Mouse (Mus musculus) lung, postnatal 36 days (tissue): ENCODE data around the gene Sema3a.
A peak's percentile ranks its signal among the peaks of the same experiment; 100 is the strongest.

ENCODE experiments used
- DNase-seq: peaks from one replicate; pipeline ENCODE4 v3.0.0; 2022; ENCODE audit warnings: mixed read lengths

Gene Sema3a

DNA sequence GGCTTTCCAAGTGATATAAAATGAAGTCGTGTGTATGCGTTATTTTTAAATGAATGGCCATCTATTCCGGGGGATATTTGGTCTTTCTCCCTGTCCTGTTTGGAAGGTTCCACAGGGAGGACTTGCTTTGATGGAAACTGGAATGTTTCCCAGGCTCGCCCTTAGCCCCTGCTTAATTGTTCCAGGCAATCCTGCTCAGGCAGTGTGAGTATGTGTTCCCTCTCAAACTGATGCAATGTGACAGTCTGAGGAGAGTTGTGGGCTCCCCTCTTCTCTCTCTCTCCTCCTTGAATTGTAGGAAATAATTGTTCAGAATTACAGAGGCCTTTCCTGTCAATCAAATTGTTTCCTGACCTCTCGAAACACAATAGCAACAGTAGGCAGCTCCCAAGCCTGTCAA is 202.1 kb downstream of the Sema3a start:
- no peak for DNase-seq

- no peak for DNase-seq
These were observed 206.2 kb downstream of the Sema3a start for GRCm38 (mm10) chr5:13331412-13331811.

- DNase-seq, result no peak
These were observed 212.5 kb downstream of the Sema3a start for GRCm38 (mm10) chr5:13337665-13338064.

DNA sequence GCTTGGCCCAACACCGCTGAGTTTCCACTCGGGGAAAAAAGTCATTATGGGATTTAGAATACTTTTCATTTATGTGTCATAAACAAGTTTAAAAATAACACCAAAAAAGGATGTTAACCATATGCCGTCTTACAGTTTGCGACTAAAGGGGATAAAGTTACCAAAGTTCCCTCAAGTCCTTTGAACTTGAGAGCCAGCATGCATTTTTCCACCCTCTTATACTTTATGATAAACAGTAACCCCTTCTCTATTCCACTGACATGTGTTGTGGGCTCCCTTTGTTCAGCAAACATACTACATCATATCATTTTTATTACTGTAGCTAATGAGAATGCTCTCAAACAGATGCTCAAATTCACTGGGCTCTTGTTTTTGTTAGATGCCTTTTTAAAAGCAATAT is 221.9 kb downstream of the Sema3a start:
- DNase-seq, result no peak

DNA sequence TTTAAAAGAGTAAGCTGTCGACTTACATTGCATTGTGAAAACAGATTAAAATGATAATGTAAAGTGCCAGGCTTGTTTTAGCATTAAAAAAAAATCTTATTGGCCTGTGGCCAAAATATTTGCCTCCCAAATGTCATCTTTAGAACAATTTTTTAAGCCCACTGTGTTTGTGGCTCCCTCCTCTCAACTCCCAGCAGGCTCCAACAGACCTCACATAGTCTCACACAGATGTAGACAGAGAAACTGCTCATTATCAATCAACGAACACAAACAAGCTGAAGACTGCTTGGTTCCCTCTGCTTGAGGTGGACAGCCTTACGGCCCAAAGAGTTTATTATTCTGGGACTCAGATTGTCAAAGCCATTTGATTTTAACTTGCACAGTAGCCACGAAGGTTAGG is 226.4 kb downstream of the Sema3a start:
- DNase-seq, result no peak

DNA sequence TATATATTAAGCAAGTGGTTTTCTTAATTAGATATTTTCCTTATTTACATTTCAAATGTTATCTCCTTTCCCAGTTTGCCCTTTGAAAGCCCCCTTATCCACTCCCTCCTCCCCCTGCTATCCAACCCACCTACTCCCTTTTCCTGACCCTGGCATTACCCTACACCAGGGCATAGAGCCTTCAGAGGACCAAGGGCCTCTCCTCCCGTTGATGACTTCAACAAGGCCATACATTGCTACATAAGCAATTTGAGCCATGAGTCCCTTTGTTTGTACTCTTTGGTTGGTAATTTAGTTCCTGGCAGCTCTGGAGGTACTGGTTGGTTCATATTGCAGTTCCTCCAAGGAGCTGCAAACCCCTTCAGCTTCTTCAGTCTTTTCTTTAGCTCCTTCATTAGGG is 227.8 kb downstream of the Sema3a start:
- DNase-seq, result no peak

DNA sequence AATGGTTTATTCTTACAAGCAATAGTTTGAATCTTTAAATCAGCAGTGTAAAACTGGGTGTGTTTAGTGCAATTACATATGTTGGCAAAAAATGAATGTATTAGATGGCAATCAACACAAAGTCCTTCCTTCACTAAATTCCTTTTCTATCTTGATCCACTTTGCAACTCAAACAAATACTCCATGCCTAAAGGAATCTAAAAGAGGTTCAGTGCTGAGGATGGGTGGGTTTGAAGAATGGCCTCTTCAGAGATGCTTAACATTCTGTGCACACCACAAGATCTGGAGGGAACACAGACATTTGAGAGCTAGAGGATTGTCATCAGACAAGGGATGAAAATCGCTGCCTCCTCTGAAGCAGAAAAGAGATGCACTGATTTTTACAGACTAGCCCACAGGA is 228.3 kb downstream of the Sema3a start:
- DNase-seq, result peak; percentile 23

GRCm38 (mm10) chr5:13354913-13355312 is 229.7 kb downstream of the Sema3a start:
- DNase-seq, result no peak

- no peak for DNase-seq
These were observed 233.6 kb downstream of the Sema3a start for GRCm38 (mm10) chr5:13358770-13359169.

- no peak for DNase-seq
These were observed 235.5 kb downstream of the Sema3a start for GRCm38 (mm10) chr5:13360711-13361110.

GRCm38 (mm10) chr5:13365108-13365507 is 239.9 kb downstream of the Sema3a start:
- no peak for DNase-seq

DNA sequence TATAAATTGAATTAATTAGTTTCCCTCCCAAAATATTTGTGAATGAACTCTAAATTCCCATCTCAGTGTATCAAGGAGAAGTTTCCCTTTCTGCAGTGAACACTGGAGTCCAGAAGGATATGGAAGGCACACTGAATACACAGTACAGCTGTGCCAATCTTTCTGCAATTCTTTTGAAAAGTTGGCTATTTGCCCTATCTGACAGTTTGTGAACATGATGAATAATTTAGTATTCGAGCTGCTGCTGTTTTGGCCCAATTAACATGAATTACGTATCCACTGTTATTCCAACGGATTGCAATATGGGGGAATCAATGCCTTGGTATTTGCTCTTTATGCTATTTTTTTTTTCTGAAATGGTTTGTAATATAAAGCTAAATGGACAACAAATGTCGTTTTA is 254.0 kb downstream of the Sema3a start:
- DNase-seq, result no peak

- DNase-seq, result no peak
These were observed 258.8 kb downstream of the Sema3a start for GRCm38 (mm10) chr5:13384047-13384446.

DNA sequence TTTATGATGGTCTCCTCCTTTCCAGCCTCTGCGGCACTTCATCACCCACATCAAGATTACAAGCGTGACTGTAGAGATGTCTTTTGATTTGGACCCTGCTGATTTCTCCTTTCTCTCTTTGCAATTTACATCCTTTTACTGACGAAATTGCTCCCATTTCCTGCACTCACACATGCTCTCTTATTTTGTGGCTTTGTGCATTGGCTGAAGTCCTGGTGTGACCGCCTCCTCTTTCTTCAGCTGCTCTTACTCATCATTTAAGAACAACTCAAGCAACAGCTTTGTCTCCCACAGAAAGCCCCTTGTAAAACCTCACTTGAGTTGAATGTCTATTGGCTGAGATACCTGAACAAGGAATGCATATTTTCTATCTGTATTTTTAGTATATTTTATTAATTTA is 259.5 kb downstream of the Sema3a start:
- DNase-seq, result no peak

GRCm38 (mm10) chr5:13386603-13387002 is 261.4 kb downstream of the Sema3a start:
- DNase-seq, result no peak

DNA sequence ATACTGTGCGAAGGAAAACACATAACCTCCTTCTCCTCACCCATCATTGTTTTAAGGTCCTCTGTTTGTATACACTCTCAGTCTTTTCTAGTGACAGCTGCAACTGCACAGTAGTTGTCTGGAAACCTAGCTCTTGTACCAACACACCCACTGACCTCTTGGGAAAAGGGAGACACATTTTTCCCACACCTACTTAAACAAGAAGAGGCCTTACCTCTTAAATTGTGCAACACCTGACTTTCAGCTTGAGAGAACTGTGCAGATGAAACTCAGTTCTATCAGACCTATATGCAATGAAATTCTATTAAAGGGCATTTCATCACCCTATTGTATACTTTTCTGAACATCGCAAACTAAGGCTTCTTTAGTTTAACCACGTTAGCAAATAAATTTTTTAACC is 262.5 kb downstream of the Sema3a start:
- peak; percentile 30 for DNase-seq

- DNase-seq, result no peak
These were observed 264.8 kb downstream of the Sema3a start for GRCm38 (mm10) chr5:13389995-13390394.

GRCm38 (mm10) chr5:13405432-13405831 is 280.2 kb downstream of the Sema3a start:
- peak; percentile 16 for DNase-seq

DNA sequence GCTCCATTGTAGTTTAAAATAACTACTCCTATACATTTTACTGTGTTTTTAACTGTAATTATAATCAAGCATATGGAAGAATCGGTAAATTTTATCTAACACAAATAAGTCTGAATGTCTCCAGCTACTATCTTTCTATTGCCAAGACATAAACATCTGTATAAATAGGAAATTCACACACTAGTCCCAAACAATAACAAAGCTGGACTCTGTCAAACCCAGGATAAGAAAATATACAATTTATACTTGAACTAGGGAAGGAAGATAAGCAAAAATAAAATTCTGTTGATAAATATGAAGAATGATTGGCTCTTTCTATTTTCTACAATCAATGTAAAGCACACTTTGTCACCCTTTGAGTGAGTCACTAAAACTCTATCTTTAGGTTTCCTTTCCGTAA is 280.9 kb downstream of the Sema3a start:
- DNase-seq, result no peak

DNA sequence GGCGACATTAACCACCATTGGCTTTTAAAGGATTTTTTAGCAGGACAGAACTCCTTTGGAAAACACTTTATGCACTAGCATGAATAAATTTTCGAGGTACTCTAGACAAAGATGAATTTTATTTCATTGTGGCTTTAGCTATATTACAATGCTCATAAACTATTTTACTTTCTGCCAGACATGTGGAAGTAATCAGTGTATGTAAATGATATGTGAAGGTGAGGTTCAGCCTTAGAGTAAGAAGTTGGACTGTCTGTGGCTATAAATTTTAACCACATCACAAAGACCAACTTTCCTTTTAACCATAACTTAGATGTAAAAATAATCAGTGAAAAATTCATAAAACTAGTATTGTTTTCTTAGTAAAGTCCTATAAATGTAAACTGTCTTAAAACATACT is 286.7 kb downstream of the Sema3a start:
- DNase-seq, result no peak

DNA sequence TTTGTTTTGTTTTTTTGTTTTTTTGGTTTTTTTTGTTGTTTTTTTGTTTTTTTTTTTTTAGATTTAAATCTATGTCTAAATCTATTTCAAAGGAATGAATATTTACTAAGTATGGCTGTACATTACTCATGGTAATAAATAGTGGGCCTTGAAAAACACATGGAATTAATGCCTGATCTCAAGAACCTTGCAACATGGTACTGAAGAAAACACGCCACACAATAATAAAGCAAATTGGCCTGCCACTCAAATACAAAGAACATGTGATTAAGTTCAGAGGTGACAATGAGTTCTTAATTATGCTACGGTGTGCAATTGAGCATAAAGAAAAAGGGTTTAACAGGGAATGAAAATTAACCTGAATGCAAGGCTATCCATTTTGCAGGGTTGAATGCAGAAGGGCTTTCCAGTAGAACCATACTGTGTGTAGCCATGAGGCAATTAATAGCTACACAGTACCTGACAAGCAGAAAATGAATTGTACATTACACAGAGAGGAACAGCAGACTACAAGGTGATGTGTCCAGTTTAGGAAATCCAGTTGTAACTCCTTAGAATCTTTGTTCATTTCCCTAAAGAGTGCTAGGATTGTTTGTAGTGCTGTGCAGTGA is 288.8 kb downstream of the Sema3a start:
- no peak for DNase-seq

- DNase-seq, result no peak
These were observed 291.9 kb downstream of the Sema3a start for GRCm38 (mm10) chr5:13416960-13417710.

- DNase-seq, result no peak
These were observed 296.2 kb downstream of the Sema3a start for GRCm38 (mm10) chr5:13421276-13421925.

DNA sequence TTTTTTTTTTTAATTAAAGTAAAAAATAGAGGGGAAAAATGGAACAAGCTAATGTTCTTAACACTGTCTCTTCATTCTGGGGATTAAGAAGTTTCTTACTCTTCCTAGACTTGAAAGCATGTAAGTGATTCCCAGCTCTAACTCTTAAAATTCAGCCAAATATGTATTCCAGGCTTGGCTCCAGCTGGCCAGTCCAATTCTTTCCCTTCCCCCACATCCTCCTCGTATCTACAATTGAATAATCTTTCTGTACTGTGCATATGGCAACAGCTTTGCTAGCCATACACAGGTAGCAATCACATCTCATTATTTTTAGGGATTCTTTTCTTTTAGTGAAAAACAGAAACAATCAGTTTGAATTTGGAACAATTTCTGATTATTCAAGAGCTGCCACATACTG is 303.5 kb downstream of the Sema3a start:
- peak; percentile 1 for DNase-seq
